Mouse (Mus musculus): ENCODE results near the gene Dlg1. TPM values are rescaled to one million over a fixed set of nuclear protein-coding genes. Genes with fewer than 3 reads are reported as not detected.

Gene Dlg1
- polyA plus RNA-seq, 1 experiment from 2014 or later: 24.7 TPM

GRCm38 (mm10) chr16:31658539-31659334 is 4.5 kb upstream of the Dlg1 start:
- no peak overlapping the region for H3K4me3 ChIP-seq

GRCm38 (mm10) chr16:31659453-31659852 is 3.8 kb upstream of the Dlg1 start:
- ATAC-seq (ENCODE audit: low FRiP score, low read depth): no peak
- Histone ChIP-seq H3K36me3 (no peaks in the 10 kb centered on the region), H3K4me1 (peaks cover under 1% of the 10 kb centered on the region; the same call in 1 of the 2 replicates), H3K4me3 (no peak overlapping the region), H3K9ac (replicated peaks) (no peak overlapping the region), H3K4me2 (replicated peaks) (no peak overlapping the region), H3K27ac (replicated peaks) (no peak overlapping the region), H3K9me3 (no peaks in the 10 kb centered on the region), H3K27me3 (peaks cover 12% of the 10 kb centered on the region)
- WGBS: 80% methylated on average over 5 of the region's 5 CpGs

More at GRCm38 (mm10) chr16:31658539-31659334, 4.5 kb upstream of the Dlg1 start:
- Histone ChIP-seq H3K27me3 (peaks cover 12% of the 10 kb centered on the region), H3K9me3 (no peaks in the 10 kb centered on the region), H3K4me2 (replicated peaks) (no peak overlapping the region), H3K27ac (replicated peaks) (no peak overlapping the region), H3K36me3 (no peaks in the 10 kb centered on the region), H3K9ac (replicated peaks) (no peak overlapping the region), H3K4me1 (peaks cover 3% of the 10 kb centered on the region; the same call in 1 of the 2 replicates)
- WGBS: 66% methylated on average over 6 of the region's 6 CpGs
- ATAC-seq (ENCODE audit: low FRiP score, low read depth): no peak

- Histone ChIP-seq H3K9ac (replicated peaks) (peak overlapping the region; percentile 85), H3K27ac (replicated peaks) (no peak overlapping the region), H3K4me3 (peak overlapping the region; percentile 94), H3K9me3 (no peaks in the 10 kb centered on the region), H3K4me2 (replicated peaks) (peak overlapping the region; percentile 79), H3K36me3 (peaks cover 15% of the 10 kb centered on the region), H3K4me1 (peaks cover 19% of the 10 kb centered on the region), H3K27me3 (peaks cover 12% of the 10 kb centered on the region)
- no peak for ATAC-seq (ENCODE audit: low FRiP score, low read depth)
- 13% methylated on average over 22 of the region's 22 CpGs for WGBS
Observed at GRCm38 (mm10) chr16:31662556-31663378, 476 bp upstream of the Dlg1 start.

- Histone ChIP-seq H3K27me3 (peaks cover 12% of the 10 kb centered on the region), H3K36me3 (peaks cover 15% of the 10 kb centered on the region), H3K4me2 (replicated peaks) (peak overlapping the region; percentile 79), H3K4me3 (peak overlapping the region; percentile 94), H3K4me1 (peaks cover 19% of the 10 kb centered on the region), H3K9ac (replicated peaks) (peak overlapping the region; percentile 85), H3K27ac (replicated peaks) (peak overlapping the region; percentile 92), H3K9me3 (no peaks in the 10 kb centered on the region)
- 1% methylated on average over 29 of the region's 36 CpGs for WGBS
- ATAC-seq (ENCODE audit: low FRiP score, low read depth): peak; percentile 80
Observed at GRCm38 (mm10) chr16:31664287-31664597, 999 bp downstream of the Dlg1 start.

GRCm38 (mm10) chr16:31672202-31672601 is 9.0 kb downstream of the Dlg1 start:
- Histone ChIP-seq H3K4me1 (no peaks in the 10 kb centered on the region; the same call in 1 of the 2 replicates), H3K27me3 (no peaks in the 10 kb centered on the region), H3K36me3 (0 out of 2 replicates have a peak, but pooled peaks cover 2% of the 10 kb centered on the region), H3K9ac (replicated peaks) (no peak overlapping the region), H3K4me3 (no peak overlapping the region), H3K27ac (replicated peaks) (no peak overlapping the region), H3K9me3 (no peaks in the 10 kb centered on the region), H3K4me2 (replicated peaks) (no peak overlapping the region)
- ATAC-seq (ENCODE audit: low FRiP score, low read depth): no peak
- 85% methylated on average over 1 of the region's 1 CpGs for WGBS

GRCm38 (mm10) chr16:31677463-31677862 is 14.2 kb downstream of the Dlg1 start:
- no peak overlapping the region for H3K4me2 ChIP-seq (replicated peaks)
- no peaks in the 10 kb centered on the region for H3K4me1 ChIP-seq
- no peak overlapping the region for H3K4me3 ChIP-seq
- no peaks in the 10 kb centered on the region for H3K9me3 ChIP-seq
- no peak overlapping the region for H3K9ac ChIP-seq (replicated peaks)
- no peak for ATAC-seq (ENCODE audit: low FRiP score, low read depth)
- H3K27me3 ChIP-seq: no peaks in the 10 kb centered on the region
- 85% methylated on average over 4 of the region's 4 CpGs for WGBS
- 0 out of 2 replicates have a peak, but pooled peaks cover 2% of the 10 kb centered on the region for H3K36me3 ChIP-seq
- H3K27ac ChIP-seq (replicated peaks): no peak overlapping the region

- Histone ChIP-seq H3K9ac (replicated peaks) (no peak overlapping the region), H3K4me3 (no peak overlapping the region), H3K4me2 (replicated peaks) (no peak overlapping the region), H3K36me3 (peaks cover 3% of the 10 kb centered on the region; the same call in 1 of the 2 replicates), H3K9me3 (no peaks in the 10 kb centered on the region), H3K27ac (replicated peaks) (no peak overlapping the region), H3K27me3 (no peaks in the 10 kb centered on the region), H3K4me1 (no peaks in the 10 kb centered on the region)
- 95% methylated on average over 6 of the region's 6 CpGs for WGBS
- ATAC-seq (ENCODE audit: low FRiP score, low read depth): no peak
Observed at GRCm38 (mm10) chr16:31682291-31682690, 19.0 kb downstream of the Dlg1 start.

- 91% methylated on average over 9 of the region's 9 CpGs for WGBS
- H3K36me3 ChIP-seq: peaks cover 3% of the 10 kb centered on the region; the same call in 1 of the 2 replicates
- no peak for ATAC-seq (ENCODE audit: low FRiP score, low read depth)
- no peaks in the 10 kb centered on the region for H3K9me3 ChIP-seq
- no peak overlapping the region for H3K4me3 ChIP-seq
- no peak overlapping the region for H3K9ac ChIP-seq (replicated peaks)
- H3K27ac ChIP-seq (replicated peaks): no peak overlapping the region
- no peaks in the 10 kb centered on the region for H3K4me1 ChIP-seq
- no peaks in the 10 kb centered on the region for H3K27me3 ChIP-seq
- no peak overlapping the region for H3K4me2 ChIP-seq (replicated peaks)
Observed at GRCm38 (mm10) chr16:31683670-31684430, 20.6 kb downstream of the Dlg1 start.

GRCm38 (mm10) chr16:31684771-31685170 is 21.5 kb downstream of the Dlg1 start:
- Histone ChIP-seq H3K9ac (replicated peaks) (no peak overlapping the region), H3K9me3 (no peaks in the 10 kb centered on the region), H3K4me3 (no peak overlapping the region), H3K4me2 (replicated peaks) (no peak overlapping the region), H3K27me3 (no peaks in the 10 kb centered on the region), H3K27ac (replicated peaks) (no peak overlapping the region), H3K36me3 (peaks cover 3% of the 10 kb centered on the region; the same call in 1 of the 2 replicates), H3K4me1 (no peaks in the 10 kb centered on the region)
- no peak for ATAC-seq (ENCODE audit: low FRiP score, low read depth)
- 90% methylated on average over 4 of the region's 4 CpGs for WGBS

GRCm38 (mm10) chr16:31687766-31688165 is 24.5 kb downstream of the Dlg1 start:
- Histone ChIP-seq H3K27me3 (no peaks in the 10 kb centered on the region), H3K27ac (replicated peaks) (no peak overlapping the region), H3K4me2 (replicated peaks) (no peak overlapping the region), H3K9me3 (no peaks in the 10 kb centered on the region), H3K9ac (replicated peaks) (no peak overlapping the region), H3K36me3 (peaks cover 3% of the 10 kb centered on the region; the same call in 1 of the 2 replicates), H3K4me3 (no peak overlapping the region), H3K4me1 (no peaks in the 10 kb centered on the region)
- no peak for ATAC-seq (ENCODE audit: low FRiP score, low read depth)

- no peak overlapping the region for H3K9ac ChIP-seq (replicated peaks)
- H3K4me3 ChIP-seq: no peak overlapping the region
- H3K9me3 ChIP-seq: no peaks in the 10 kb centered on the region
- H3K36me3 ChIP-seq: no peaks in the 10 kb centered on the region
- no peaks in the 10 kb centered on the region for H3K27me3 ChIP-seq
- 62% methylated on average over 11 of the region's 11 CpGs for WGBS
- no peak overlapping the region for H3K4me2 ChIP-seq (replicated peaks)
- ATAC-seq (ENCODE audit: low FRiP score, low read depth): no peak
- no peak overlapping the region for H3K27ac ChIP-seq (replicated peaks)
- peaks cover 9% of the 10 kb centered on the region for H3K4me1 ChIP-seq
Observed at GRCm38 (mm10) chr16:31695286-31696020, 32.2 kb downstream of the Dlg1 start.

Data from midbrain, embryonic 12.5 days (tissue).